8 mouse cellular contexts compared by ENCODE assay signal in the genomic region with DNA sequence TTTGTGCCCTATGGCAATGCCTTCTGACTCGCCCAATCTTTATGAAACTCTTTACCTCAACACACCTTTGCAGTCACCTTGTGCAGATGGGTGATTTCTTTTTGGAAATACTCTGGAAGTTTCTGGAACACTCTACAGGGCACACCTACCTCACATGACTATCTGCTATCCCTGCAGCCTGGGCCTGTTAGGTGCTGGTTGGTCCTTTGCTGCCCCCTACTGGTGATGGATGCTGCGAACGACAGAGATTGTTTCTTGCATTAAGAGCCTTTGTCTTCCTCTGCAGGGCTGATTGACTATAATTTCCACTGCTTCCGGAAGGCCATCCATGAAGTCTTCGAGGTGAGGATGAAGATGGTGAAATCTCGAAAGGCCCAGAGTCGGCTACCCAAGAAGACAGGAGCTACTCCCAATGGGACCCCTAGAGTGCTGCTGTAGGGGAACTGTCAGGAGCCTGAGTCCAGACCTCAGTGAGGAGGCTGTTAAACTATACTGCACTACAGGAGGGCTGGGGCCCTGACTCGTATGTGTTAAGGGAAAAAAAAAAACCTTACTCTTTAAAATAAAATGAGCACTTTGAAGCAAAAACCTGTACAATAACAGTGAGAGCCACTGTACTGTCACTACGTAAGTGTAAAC. TPM values are rescaled to one million over a fixed set of nuclear protein-coding genes. Genes with fewer than 3 reads are reported as not detected.
DNase-seq lines count a peak whose midpoint lies in the region; ATAC-seq lines count a peak whose summit lies in the region.

No protein-coding gene starts in this region.

- H3K27ac ChIP-seq in embryonic facial prominence, embryonic 12.5 days = no peak overlapping the region
- H3K27ac ChIP-seq in kidney, embryonic 14.5 days (ENCODE audit: low read depth, low read length) = no peak overlapping the region
- no peak overlapping the region for H3K27ac ChIP-seq in limb, embryonic 13.5 days

- H3K27me3 ChIP-seq in embryonic facial prominence, embryonic 12.5 days = no peaks in the 10 kb centered on the region
- H3K27me3 ChIP-seq in kidney, embryonic 14.5 days (ENCODE audit: control insufficient read depth, insufficient read depth, low read length) = no peaks in the 10 kb centered on the region
- H3K27me3 ChIP-seq in limb, embryonic 13.5 days = no peaks in the 10 kb centered on the region

- no peaks in the 10 kb centered on the region for H3K4me1 ChIP-seq in embryonic facial prominence, embryonic 12.5 days
- H3K4me1 ChIP-seq in kidney, embryonic 14.5 days (ENCODE audit: control insufficient read depth, insufficient read depth, low read length) = no peaks in the 10 kb centered on the region
- H3K4me1 ChIP-seq in limb, embryonic 13.5 days = no peaks in the 10 kb centered on the region

- H3K9me3 ChIP-seq in embryonic facial prominence, embryonic 12.5 days = no peaks in the 10 kb centered on the region
- H3K9me3 ChIP-seq in kidney, embryonic 14.5 days (ENCODE audit: control insufficient read depth, low read length) = no peaks in the 10 kb centered on the region
- no peaks in the 10 kb centered on the region; the same call in 1 of the 2 replicates for H3K9me3 ChIP-seq in limb, embryonic 13.5 days

- DNase-seq in 3T3-L1 (ENCODE audit: low read depth, low spot score) = peak; percentile 95
- peak; percentile 85 to 90 for DNase-seq in adrenal gland, postnatal 36 days
- peak; percentile 88 for DNase-seq in heart, adult 8-10 months (ENCODE audit: low spot score)
- peak; percentile 33 to 62 for DNase-seq in monocyte, adult 2 months (ENCODE audit: low read depth in 1 of 2, low spot score in 2 of 2)
- peak; percentile 65 to 82 for DNase-seq in spleen, postnatal 14 days (ENCODE audit: low spot score in 2 of 2)

- no peak overlapping the region for H3K4me2 ChIP-seq in embryonic facial prominence, embryonic 12.5 days (replicated peaks)
- no peak overlapping the region for H3K4me2 ChIP-seq in kidney, embryonic 14.5 days (replicated peaks; ENCODE audit: low read depth, low read length)
- no peak overlapping the region for H3K4me2 ChIP-seq in limb, embryonic 13.5 days (replicated peaks)

- 0 out of 2 replicates have a peak, but pooled peaks have one; percentile 60 for ATAC-seq in embryonic facial prominence, embryonic 12.5 days (ENCODE audit: insufficient number of reproducible peaks, insufficient read depth, low FRiP score, low TSS enrichment)
- peak; percentile 72; the same call in 1 of the 2 replicates for ATAC-seq in kidney, embryonic 14.5 days (ENCODE audit: low FRiP score, low TSS enrichment)
- ATAC-seq in limb, embryonic 13.5 days (ENCODE audit: low FRiP score, low read depth) = peak; percentile 78

- no peak overlapping the region for H3K4me3 ChIP-seq in embryonic facial prominence, embryonic 12.5 days
- no peak overlapping the region for H3K4me3 ChIP-seq in kidney, embryonic 14.5 days (ENCODE audit: low read length)
- no peak overlapping the region for H3K4me3 ChIP-seq in limb, embryonic 13.5 days

- H3K36me3 ChIP-seq in embryonic facial prominence, embryonic 12.5 days = peaks cover 12% of the 10 kb centered on the region; the same call in 1 of the 2 replicates
- peaks cover 3% of the 10 kb centered on the region; the same call in 1 of the 2 replicates for H3K36me3 ChIP-seq in kidney, embryonic 14.5 days (ENCODE audit: control insufficient read depth, insufficient read depth, low read length)
- H3K36me3 ChIP-seq in limb, embryonic 13.5 days = peaks cover 17% of the 10 kb centered on the region

- 55% methylated on average over 9 of the region's 9 CpGs for WGBS in embryonic facial prominence, embryonic 12.5 days
- 55% methylated on average over 9 of the region's 9 CpGs for WGBS in kidney, embryonic 14.5 days
- WGBS in limb, embryonic 13.5 days = 48% methylated on average over 9 of the region's 9 CpGs

- H3K9ac ChIP-seq in embryonic facial prominence, embryonic 12.5 days = no peak overlapping the region
- no peak overlapping the region for H3K9ac ChIP-seq in kidney, embryonic 14.5 days (ENCODE audit: low read depth, low read length)
- no peak overlapping the region for H3K9ac ChIP-seq in limb, embryonic 13.5 days

RNA-seq across cellular contexts. Expression of gene Ube2j1, which starts 12.7 kb away (rescaled TPM):
- total RNA-seq in adrenal gland, postnatal 36 days (2021) = 10 to 100 TPM; 74.0 to 86.9 TPM
- 36.2 and 39.7 TPM in 2 replicates for polyA plus RNA-seq in embryonic facial prominence, embryonic 12.5 days (2016; fragmentation: Nextera tagmentation; extraction: Ambion mirVana)
- 10 to 100 TPM; 35.4 to 40.8 (median 39.8) TPM for total RNA-seq in heart, adult 8-10 months (2022)
- polyA plus RNA-seq in kidney, embryonic 14.5 days (2014; fragmentation: Nextera tagmentation; extraction: Ambion mirVana) = 34.4 and 43.6 TPM in 2 replicates
- 38.7 and 39.9 TPM in 2 replicates for polyA plus RNA-seq in limb, embryonic 13.5 days (2015; fragmentation: Nextera tagmentation; extraction: Ambion mirVana)

RNA-seq across cellular contexts. Expression of gene Rragd, which starts 35.6 kb away (rescaled TPM):
- 1 to 10 TPM; 7.9 to 10.0 TPM for total RNA-seq in adrenal gland, postnatal 36 days (2021)
- polyA plus RNA-seq in embryonic facial prominence, embryonic 12.5 days (2016; fragmentation: Nextera tagmentation; extraction: Ambion mirVana) = 16.1 and 19.6 TPM in 2 replicates
- total RNA-seq in heart, adult 8-10 months (2022) = 100 to 1,000 TPM in 3 of 4 experiments, 10 to 100 TPM in 1; 92.6 to 118 (median 111) TPM
- polyA plus RNA-seq in kidney, embryonic 14.5 days (2014; fragmentation: Nextera tagmentation; extraction: Ambion mirVana) = 14.5 and 21.1 TPM in 2 replicates
- 16.9 and 18.4 TPM in 2 replicates for polyA plus RNA-seq in limb, embryonic 13.5 days (2015; fragmentation: Nextera tagmentation; extraction: Ambion mirVana)

RNA-seq across cellular contexts. Expression of gene Gabrr2, which starts 44.3 kb away (rescaled TPM):
- under 1 TPM; 0.20 to 0.26 TPM for total RNA-seq in adrenal gland, postnatal 36 days (2021)
- polyA plus RNA-seq in embryonic facial prominence, embryonic 12.5 days (2016; fragmentation: Nextera tagmentation; extraction: Ambion mirVana) = 0.29 and 0.38 TPM in 2 replicates
- total RNA-seq in heart, adult 8-10 months (2022) = 1 to 10 TPM; 1.8 to 2.6 (median 1.9) TPM
- not detected in 2 replicates for polyA plus RNA-seq in kidney, embryonic 14.5 days (2014; fragmentation: Nextera tagmentation; extraction: Ambion mirVana)
- 0.20 and 0.27 TPM in 2 replicates for polyA plus RNA-seq in limb, embryonic 13.5 days (2015; fragmentation: Nextera tagmentation; extraction: Ambion mirVana)
